Mouse (Mus musculus): ENCODE measurements at regions not wholly inside any gene's neighbourhood (a gene's known extent, or its start where the extent isn't known, plus 50 kb on each side); places are given as distances from the start of the nearest gene placed in this dataset.
"Not testable (repeated sequence)": the region's sequence is repeated elsewhere in the genome, so short reads cannot be mapped to it uniquely, and the experiment has no call there.

DNA sequence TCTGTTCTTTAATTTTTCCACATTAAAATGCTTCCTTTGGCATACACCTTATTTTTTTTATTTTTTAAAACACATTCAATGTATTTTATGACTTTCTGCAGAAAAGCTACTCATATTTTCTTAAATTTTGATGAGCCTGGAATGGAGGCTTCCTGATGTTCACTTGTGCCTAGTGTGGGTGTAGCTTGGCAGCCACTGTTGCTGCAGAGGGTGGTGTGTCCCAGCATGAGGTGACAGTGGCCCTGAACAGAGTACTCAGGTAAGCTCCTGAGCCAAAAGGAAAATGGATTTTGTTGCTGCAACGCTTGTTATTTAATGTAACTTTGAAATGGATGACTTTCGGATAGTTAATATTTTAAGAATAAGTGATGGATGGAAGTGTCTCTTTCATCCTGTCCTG lies 170.6 kb downstream of the Eipr1 start:
- DNase-seq = no peak

DNA sequence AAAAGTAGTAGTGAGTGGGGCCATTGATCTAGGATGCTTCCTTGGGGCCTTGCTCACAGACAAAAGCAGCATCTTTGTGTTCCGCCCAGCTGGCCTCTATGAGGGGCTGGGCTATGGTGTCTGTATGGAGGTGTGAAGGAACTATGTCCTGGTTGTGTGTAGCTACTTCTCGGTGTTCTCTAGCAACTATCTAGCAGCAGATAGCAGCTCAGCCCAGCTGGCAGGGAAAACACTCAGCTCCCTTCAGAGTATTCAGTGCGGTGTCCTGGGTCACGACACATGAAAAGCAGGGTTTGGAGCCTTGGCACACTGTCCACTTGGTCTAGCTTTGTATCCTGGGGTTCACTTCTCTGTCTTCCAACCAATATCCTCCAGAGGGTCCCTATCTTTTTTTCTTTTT lies 173.6 kb downstream of the Eipr1 start:
- DNase-seq = no peak

GRCm38 (mm10) chr12:28939936-28940335 lies 188.3 kb downstream of the Eipr1 start:
- DNase-seq = no peak

DNA sequence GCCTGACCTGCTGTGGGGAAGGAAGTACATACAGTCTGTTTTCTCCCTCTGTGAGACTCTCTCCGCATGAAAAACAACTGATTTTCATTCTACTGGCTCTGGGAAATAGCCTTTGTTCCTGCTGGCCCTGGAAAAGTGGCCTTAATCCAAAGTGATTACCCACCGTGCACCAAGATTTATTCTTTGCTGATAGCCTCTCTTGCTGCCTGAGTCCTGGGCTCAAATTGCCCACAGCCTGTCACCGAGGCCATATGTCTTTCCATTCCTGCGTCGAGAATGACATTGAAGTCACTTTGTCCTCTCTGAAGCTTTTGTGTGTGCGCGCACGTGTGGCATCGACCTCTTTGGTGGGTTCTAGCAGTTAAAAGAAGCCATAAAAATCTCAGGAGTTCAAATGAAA lies 197.3 kb downstream of the Eipr1 start:
- DNase-seq = no peak

GRCm38 (mm10) chr12:28949307-28949706 lies 197.7 kb downstream of the Eipr1 start:
- peak; percentile 6 to 13 for DNase-seq

- no peak for DNase-seq
Observed at GRCm38 (mm10) chr12:28957155-28957554, 205.6 kb downstream of the Eipr1 start.

GRCm38 (mm10) chr12:28958661-28959060 lies 207.1 kb downstream of the Eipr1 start:
- DNase-seq = no peak

- DNase-seq = peak; percentile 5 to 7
Observed at GRCm38 (mm10) chr12:28969671-28970379, 218.2 kb downstream of the Eipr1 start.

- peak in 1 of 2 experiments; percentile 7 for DNase-seq
Observed at GRCm38 (mm10) chr12:28974571-28975041, 223.0 kb downstream of the Eipr1 start.

DNA sequence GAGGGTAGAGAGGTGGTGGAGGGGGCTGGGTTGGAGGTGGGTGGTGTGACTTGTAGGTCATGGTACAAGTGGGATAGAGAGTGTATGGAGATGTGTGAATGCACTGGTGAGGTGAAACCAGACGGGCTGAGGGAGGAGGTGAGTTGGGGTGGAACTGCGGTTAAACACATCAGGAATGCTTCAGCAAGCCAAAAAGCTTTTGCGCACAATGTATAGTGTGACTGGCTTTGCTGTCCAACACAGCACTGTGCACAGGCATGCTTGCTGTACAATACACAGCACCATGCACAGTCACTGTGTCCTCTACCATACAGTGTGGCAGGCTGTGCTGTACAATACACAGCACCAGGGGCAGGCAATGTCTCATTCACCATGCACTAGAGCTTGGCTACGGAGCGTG lies 223.6 kb downstream of the Eipr1 start:
- no peak for DNase-seq

GRCm38 (mm10) chr12:28979679-28980078 lies 228.1 kb downstream of the Eipr1 start:
- no peak for DNase-seq

DNA sequence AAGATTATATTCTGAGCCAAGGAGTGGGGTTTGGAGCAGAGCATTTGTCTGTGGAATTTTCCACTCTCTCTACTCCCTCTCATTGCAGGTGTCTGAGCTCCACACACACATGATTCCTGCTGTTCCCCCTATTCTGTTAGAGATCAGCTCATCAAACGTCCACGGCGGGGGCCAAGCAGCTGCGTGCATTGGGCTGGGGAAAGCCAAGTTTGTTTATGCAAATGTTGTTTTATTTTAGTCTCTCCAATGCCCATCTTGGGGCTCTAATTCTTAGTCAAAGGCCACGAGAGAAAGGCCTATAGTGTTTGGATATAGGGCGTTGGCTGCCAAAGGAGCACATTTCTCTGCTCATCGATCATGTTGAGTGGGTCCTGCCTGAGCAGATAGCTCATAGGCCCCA lies 234.6 kb downstream of the Eipr1 start:
- no peak for DNase-seq

DNA sequence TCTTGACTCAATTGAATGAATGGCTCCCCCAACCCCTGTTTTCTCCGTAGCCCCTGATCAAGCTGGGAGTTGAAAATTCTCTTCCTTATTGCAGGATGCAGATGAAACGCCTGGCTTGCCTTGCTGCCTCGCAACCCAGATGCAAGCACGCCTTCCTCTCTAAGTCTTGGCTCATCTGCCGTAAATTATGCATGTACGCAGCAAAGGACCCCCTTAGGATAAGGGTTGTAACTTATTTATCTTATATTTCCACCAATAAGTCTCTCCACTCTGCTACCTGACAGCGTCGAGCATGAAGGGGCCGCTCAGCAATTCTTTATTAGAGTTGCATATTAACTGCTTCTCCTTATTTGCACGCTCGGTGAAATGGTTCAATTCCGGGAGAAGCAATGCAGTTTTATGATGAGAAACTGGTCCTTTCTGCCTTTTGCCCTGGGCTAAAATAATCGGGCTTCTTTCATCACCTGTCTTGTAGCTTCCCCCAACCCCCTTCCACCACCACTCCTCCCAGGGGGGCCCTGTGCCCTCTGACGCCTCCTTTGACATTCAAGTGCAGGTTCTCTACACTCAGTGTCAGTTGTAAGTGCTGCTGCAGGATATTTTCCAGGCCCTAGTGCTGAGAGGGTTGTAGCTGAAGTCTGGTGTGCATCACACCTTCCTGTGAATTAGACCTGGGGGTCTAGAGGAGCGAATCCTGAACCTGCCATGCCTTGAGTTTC lies 246.0 kb downstream of the Eipr1 start:
- no peak for DNase-seq

- DNase-seq = no peak
Observed at GRCm38 (mm10) chr12:28999963-29000451, 248.4 kb downstream of the Eipr1 start.

- DNase-seq = peak in 1 of 2 experiments; percentile 4
Observed at GRCm38 (mm10) chr12:29004504-29004903, 252.9 kb downstream of the Eipr1 start.

GRCm38 (mm10) chr12:29014601-29015000 lies 263.0 kb downstream of the Eipr1 start:
- DNase-seq = no peak

DNA sequence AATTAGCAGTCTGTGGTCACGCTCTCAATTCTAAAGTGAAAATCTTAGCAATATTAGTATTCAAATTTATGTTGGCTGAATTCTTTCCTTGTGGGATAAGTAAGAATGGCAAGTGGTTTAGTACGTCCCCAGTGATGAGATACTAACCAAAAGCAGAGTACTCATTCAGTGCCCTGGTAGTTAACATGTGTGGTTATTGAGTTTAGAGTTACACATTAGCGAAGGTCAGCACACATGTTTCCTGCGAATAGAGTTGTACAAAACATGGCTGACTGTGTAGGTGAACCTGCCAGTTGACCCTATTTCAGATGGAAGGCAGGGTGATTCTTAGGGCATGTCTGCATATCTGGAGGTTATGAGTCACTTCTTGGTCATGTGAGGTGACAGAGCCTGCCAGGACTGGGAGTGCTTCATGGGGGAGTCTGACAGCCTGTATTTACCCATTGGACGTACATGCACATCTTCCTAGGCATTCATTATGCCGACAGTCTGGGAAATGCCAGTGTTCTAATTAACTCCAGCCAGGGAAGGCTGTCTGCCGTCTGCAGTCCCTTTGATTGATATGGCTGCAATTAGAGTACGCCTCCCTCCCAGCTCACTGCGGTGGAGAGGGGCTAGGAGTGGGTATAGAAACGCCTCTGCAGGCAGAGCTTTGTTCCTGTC lies 263.7 kb downstream of the Eipr1 start:
- DNase-seq = no peak

DNA sequence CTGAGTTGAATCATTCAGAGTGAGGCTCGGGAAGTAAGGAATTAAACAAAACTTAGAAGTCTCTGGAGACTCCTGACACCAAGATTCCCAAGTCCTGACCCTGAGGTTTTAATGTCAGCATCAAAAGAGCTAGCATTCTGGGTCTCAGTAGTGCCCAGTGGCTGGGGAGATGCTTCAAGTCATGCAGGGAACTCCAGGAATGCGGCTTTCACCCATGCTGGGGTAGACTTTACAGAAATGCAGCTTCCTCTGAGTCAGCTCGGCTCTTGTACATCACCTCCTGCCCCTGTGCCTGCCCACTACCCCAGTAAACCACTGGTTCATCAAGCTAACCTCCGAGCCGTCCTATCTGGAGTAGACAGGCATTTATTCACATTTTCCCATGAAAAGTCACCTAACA lies 269.5 kb downstream of the Eipr1 start:
- DNase-seq = no peak

- DNase-seq = no peak
Observed at GRCm38 (mm10) chr12:29028171-29028570, 276.6 kb downstream of the Eipr1 start.

GRCm38 (mm10) chr12:29029461-29029860 lies 277.9 kb downstream of the Eipr1 start:
- no peak for DNase-seq

DNA sequence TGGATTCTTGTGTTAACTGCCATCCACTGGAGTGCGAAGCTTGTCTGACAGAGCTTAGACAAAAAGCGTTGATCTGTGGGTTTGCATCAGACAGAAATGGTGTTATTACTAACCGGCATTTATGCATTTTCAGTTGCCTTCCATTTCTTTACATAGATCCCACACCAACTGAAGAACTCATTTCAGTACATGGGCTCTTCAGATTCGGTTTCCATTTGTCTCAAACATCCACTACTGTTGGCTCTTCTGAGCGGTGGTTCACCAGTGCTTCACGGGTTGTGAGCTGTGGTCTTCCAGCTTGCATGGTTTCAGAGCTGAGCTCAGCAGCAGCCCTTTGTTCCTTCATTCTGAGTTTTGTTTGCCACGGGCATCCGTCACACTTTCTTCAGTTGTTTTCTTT lies 294.4 kb downstream of the Eipr1 start:
- no peak for DNase-seq

DNA sequence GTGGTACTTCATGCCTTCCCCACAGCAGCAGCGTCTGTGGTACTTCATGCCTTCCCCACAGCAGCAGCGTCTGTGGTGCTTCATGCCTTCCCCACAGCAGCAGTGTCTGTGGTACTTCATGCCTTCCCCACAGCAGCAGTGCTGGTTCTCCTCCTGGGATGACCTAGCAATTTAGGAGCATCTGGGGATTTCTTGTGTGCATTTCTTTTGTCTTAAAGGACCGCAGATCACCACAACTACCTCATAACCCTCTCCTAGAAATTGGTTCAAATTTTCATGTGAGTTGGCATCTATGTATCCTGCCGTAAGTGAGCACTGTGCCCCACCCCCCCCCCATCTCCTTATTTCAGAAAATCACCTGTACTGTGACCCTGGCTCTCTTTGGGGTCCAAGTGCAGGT lies 297.0 kb downstream of the Eipr1 start:
- not testable (repeated sequence) for DNase-seq

GRCm38 (mm10) chr12:29049105-29049511 lies 297.5 kb downstream of the Eipr1 start:
- peak; percentile 18 to 26 for DNase-seq

DNA sequence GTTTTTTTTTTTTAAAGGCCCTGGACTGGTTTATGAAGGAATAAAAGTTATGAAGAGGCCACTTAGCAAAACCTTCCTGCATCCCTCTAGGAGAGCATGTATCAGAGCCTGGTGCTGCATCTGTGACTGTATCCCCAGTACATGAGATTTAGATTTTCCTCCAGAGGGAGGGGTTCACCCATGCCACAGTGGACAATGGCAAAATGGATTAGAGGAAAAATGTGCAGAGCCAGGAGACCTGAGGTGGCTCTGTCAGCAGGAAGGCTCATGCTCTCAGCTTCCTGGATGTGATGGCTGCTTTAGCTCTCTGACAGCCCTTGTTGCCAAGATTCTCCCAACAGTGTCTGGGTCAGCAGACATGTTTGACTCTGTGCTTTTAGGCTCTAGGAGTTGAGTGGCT lies 298.2 kb downstream of the Eipr1 start:
- DNase-seq = no peak
